Mouse (Mus musculus) CH12.LX (cell line): ENCODE data around the gene Ap3s2.

Experiments used
- CHD1 ChIP-seq: IDR thresholded peaks from 2 replicates; pipeline ENCODE4 v1.6.1; 2012; ENCODE audit warnings: low read depth, low read length, improper control_type of control experiment, inconsistent platforms
- CHD2 ChIP-seq: IDR thresholded peaks from 2 replicates; pipeline ENCODE4 v1.6.1; 2011; ENCODE audit warnings: low read length, improper control_type of control experiment
- CTCF ChIP-seq, 2 experiments: IDR thresholded peaks in 1 of 2; conservative IDR thresholded peaks in 1 of 2; 2 replicates each; pipeline ENCODE4 v1.5.1; 2011 to 2012; ENCODE audit warnings: low read depth in 2 of 2, low read length in 2 of 2, improper control_type of control experiment in 1 of 2, inconsistent platforms in 1 of 2, mild to moderate bottlenecking in 1 of 2, moderate library complexity in 1 of 2
- E2F4 ChIP-seq: IDR thresholded peaks from 2 replicates; pipeline ENCODE4 v1.6.1; 2011; ENCODE audit warnings: low read depth, low read length, improper control_type of control experiment; ENCODE audit not compliant: insufficient replicate concordance
- ELF1 ChIP-seq: IDR thresholded peaks from 2 replicates; pipeline ENCODE4 v1.6.1; 2014; ENCODE audit warnings: low read depth, mild to moderate bottlenecking, inconsistent platforms, low read length, improper control_type of control experiment
- EP300 ChIP-seq: IDR thresholded peaks from 2 replicates; pipeline ENCODE4 v1.6.1; 2011; ENCODE audit warnings: low read length, improper control_type of control experiment
- ETS1 ChIP-seq: conservative IDR thresholded peaks from 2 replicates; pipeline ENCODE4 v1.6.1; 2012; ENCODE audit warnings: low read depth, mild to moderate bottlenecking, inconsistent platforms, low read length, improper control_type of control experiment, moderate library complexity
- GABPA ChIP-seq: IDR thresholded peaks from 2 replicates; pipeline ENCODE4 v1.6.1; 2012; ENCODE audit warnings: low read depth, low read length, improper control_type of control experiment, inconsistent platforms; ENCODE audit not compliant: insufficient replicate concordance
- MYC ChIP-seq: IDR thresholded peaks from 2 replicates; pipeline ENCODE4 v1.6.1; 2011; ENCODE audit warnings: low read depth, mild to moderate bottlenecking, improper control_type of control experiment, low read length
- POLR2A ChIP-seq: IDR thresholded peaks from 2 replicates; pipeline ENCODE4 v1.6.1; 2011; ENCODE audit warnings: low read depth, mild to moderate bottlenecking, improper control_type of control experiment, low read length
- POLR2AphosphoS2 ChIP-seq: IDR thresholded peaks from 2 replicates; pipeline ENCODE4 v1.6.1; 2011; ENCODE audit warnings: low read depth, low read length, improper control_type of control experiment
- RAD21 ChIP-seq: IDR thresholded peaks from 2 replicates; pipeline ENCODE4 v1.6.1; 2011; ENCODE audit warnings: low read depth, mild to moderate bottlenecking, low read length, improper control_type of control experiment, moderate library complexity
- USF1 ChIP-seq: IDR thresholded peaks from 2 replicates; pipeline ENCODE4 v1.6.1; 2014; ENCODE audit warnings: low read depth, mild to moderate bottlenecking, inconsistent platforms, low read length, improper control_type of control experiment
- ZMIZ1 ChIP-seq: IDR thresholded peaks from 2 replicates; pipeline ENCODE4 v1.6.1; 2012; ENCODE audit warnings: low read depth, mild to moderate bottlenecking, inconsistent platforms, low read length, improper control_type of control experiment

DNA sequence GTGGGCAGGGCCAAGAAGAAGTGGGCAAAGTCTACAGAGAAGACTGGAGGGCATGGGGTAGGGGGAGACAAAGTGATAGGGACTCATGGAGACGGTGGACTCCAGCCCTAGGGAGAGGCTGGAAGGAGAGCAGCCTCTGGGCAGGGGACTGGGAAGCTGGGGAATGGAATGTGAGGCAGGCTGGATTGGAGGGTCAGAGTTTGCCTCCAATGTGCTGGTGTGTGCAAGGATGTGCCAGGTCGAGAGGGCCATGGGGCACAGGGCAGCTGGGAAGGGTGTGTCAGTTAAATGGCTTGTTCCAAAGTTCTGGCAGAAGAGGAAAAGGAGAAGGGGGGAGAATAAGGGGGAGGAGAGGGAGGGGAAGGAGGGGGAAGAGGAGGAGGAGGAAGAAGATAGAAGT, 83.2 kb downstream of the Ap3s2 start:
- TF ChIP-seq MYC (no peak), POLR2A (no peak), ZMIZ1 (no peak), ELF1 (no peak), POLR2AphosphoS2 (no peak), CTCF (conservative IDR thresholded peaks at IDR 0.05 in 1 of 2, IDR thresholded peaks at IDR 0.05 in 1 of 2; ENCODE audit: low read depth in 2 of 2, low read length in 2 of 2) (no peak), E2F4 (no peak), ETS1 (no peak), USF1 (no peak), GABPA (no peak), RAD21 (no peak), CHD1 (no peak), CHD2 (no peak), EP300 (no peak)
